In the genomic region with DNA sequence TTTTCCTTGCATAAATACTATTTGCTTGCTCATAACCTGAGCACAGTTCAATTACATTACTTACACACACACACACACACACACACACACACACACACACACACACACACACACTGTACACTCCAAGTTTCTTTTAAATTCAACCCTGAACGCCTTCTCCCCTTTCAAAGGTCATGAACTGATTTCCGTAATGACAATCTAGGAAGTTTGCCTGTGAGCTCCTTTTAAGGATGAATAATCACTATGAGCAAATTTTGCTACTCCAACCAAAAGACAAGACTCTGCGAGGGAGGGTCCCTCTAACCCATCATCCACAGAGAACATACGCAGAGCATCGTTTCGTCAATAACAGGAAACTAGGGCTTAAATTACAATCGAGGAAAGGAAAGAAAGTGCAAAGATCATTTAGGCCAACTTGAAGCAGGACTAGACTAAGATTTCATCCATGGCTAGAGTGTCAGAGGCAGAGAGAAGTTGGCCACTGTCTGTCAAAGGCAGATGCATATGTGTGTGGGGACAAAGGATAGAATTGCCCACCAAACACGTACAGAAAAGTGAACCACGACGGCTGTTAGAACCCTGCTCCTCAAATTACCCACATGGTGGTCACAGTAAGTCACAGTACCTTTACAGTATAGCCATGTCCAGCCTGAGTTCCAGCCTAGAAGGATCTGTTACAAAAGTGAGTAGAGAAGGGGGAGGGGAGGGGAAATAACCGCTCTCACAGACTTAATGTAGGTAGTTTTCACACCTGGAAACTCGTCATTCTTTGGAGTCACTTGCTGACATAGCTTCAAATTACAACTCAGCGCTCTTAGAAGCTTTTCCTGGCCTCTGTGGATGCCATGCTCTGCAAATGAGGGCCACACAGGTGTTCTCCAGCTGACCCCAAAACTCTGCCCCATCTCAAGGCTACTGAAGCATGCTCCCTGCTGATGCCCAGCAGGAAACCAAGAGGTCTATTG, we compare ENCODE assay signal across 9 mouse cellular contexts. TPM values are rescaled to one million over a fixed set of nuclear protein-coding genes. Genes with fewer than 3 reads are reported as not detected.
DNase-seq lines count a peak whose midpoint lies in the region; ATAC-seq lines count a peak whose summit lies in the region.
"Had no signal": no experiment of that assay in that cellular context is flagged by ENCODE, and none has a peak within 500 bp of the region (broad histone marks: within the 10 kb centered on the region; RNA-seq: fewer than 3 reads in every experiment).

No protein-coding gene starts in this region.

- H3K4me2 ChIP-seq in lung, embryonic 16.5 days (ENCODE audit: low read depth, low read length), result no peak overlapping the region; the same call in 1 of the 2 replicates
- H3K4me2 ChIP-seq in hindbrain, embryonic 12.5 days (replicated peaks), result no peak overlapping the region
- H3K4me2 ChIP-seq in neural tube, embryonic 15.5 days, result no peak overlapping the region

- no peak for ATAC-seq in lung, embryonic 16.5 days (ENCODE audit: low read depth)
- no peak for ATAC-seq in hindbrain, embryonic 12.5 days (ENCODE audit: low FRiP score)
- no peak for ATAC-seq in neural tube, embryonic 15.5 days (ENCODE audit: low FRiP score)

- H3K36me3 ChIP-seq in lung, embryonic 16.5 days (ENCODE audit: control insufficient read depth, insufficient read depth, low read length), result peaks cover 5% of the 10 kb centered on the region; the same call in 1 of the 2 replicates
- peaks cover 5% of the 10 kb centered on the region; the same call in 1 of the 2 replicates for H3K36me3 ChIP-seq in hindbrain, embryonic 12.5 days
- H3K36me3 ChIP-seq in neural tube, embryonic 15.5 days, result 0 out of 2 replicates have a peak, but pooled peaks cover 3% of the 10 kb centered on the region

- no peak overlapping the region for H3K9ac ChIP-seq in lung, embryonic 16.5 days (ENCODE audit: low read length)
- no peak overlapping the region for H3K9ac ChIP-seq in hindbrain, embryonic 12.5 days
- H3K9ac ChIP-seq in neural tube, embryonic 15.5 days (replicated peaks), result no peak overlapping the region

- H3K4me3 ChIP-seq in lung, embryonic 16.5 days (ENCODE audit: low read length), result no peak overlapping the region
- no peak overlapping the region for H3K4me3 ChIP-seq in hindbrain, embryonic 12.5 days
- no peak overlapping the region for H3K4me3 ChIP-seq in neural tube, embryonic 15.5 days (replicated peaks)

- intact Hi-C loops in heart, postnatal 14 days (cut with DNase I), result no loop called here

- H3K9me3 ChIP-seq in lung, embryonic 16.5 days (ENCODE audit: control insufficient read depth, low read length), result no peaks in the 10 kb centered on the region
- no peaks in the 10 kb centered on the region for H3K9me3 ChIP-seq in hindbrain, embryonic 12.5 days (replicated peaks)
- H3K9me3 ChIP-seq in neural tube, embryonic 15.5 days (replicated peaks), result no peaks in the 10 kb centered on the region

- H3K27me3 ChIP-seq in lung, embryonic 16.5 days (ENCODE audit: control insufficient read depth, insufficient read depth, low read depth, low read length), result no peaks in the 10 kb centered on the region
- no peaks in the 10 kb centered on the region for H3K27me3 ChIP-seq in hindbrain, embryonic 12.5 days
- H3K27me3 ChIP-seq in neural tube, embryonic 15.5 days (replicated peaks), result no peaks in the 10 kb centered on the region

- WGBS in lung, embryonic 16.5 days, result 23% methylated on average over 13 of the region's 13 CpGs
- 50% methylated on average over 13 of the region's 13 CpGs for WGBS in hindbrain, embryonic 12.5 days
- 51% methylated on average over 13 of the region's 13 CpGs for WGBS in neural tube, embryonic 15.5 days

- H3K27ac ChIP-seq in lung, embryonic 16.5 days (ENCODE audit: low read length), result peak overlapping the region; percentile 91
- H3K27ac ChIP-seq in hindbrain, embryonic 12.5 days, result peak overlapping the region; percentile 66
- H3K27ac ChIP-seq in neural tube, embryonic 15.5 days (replicated peaks), result peak overlapping the region; percentile 35

- DNase-seq in heart, adult 11 months, result peak; percentile 81
- no peak for DNase-seq in heart, postnatal 14 days
- no peak for DNase-seq in lung, postnatal 36 days
- DNase-seq in ovary, postnatal 10 days (ENCODE audit: low spot score), result no peak
- no peak for DNase-seq in urinary bladder, postnatal 14 days (ENCODE audit: low spot score)
- DNase-seq: cerebellum, adult 8-10 months had no signal

- peaks cover 63% of the 10 kb centered on the region for H3K4me1 ChIP-seq in lung, embryonic 16.5 days (replicated peaks; ENCODE audit: control insufficient read depth, insufficient read depth, low read length)
- peaks cover 21% of the 10 kb centered on the region for H3K4me1 ChIP-seq in hindbrain, embryonic 12.5 days
- peaks cover 43% of the 10 kb centered on the region for H3K4me1 ChIP-seq in neural tube, embryonic 15.5 days

RNA-seq across cellular contexts. Expression of a gene that starts 44.6 kb away (rescaled TPM):
- 100 to 1,000 TPM; 184 to 199 TPM for total RNA-seq in heart, postnatal 14 days (2021)
- polyA plus RNA-seq in lung, embryonic 16.5 days (2015; fragmentation: Nextera tagmentation; extraction: Ambion mirVana), result 296 and 297 TPM in 2 replicates
- 313 and 317 TPM in 2 replicates for polyA plus RNA-seq in hindbrain, embryonic 12.5 days (2016; fragmentation: Nextera tagmentation; extraction: Ambion mirVana)
- 454 and 487 TPM in 2 replicates for polyA plus RNA-seq in neural tube, embryonic 15.5 days (2015; fragmentation: Nextera tagmentation; extraction: Ambion mirVana)

Comparison
In these comparisons a context has a peak if more than half of its experiments do, and no peak if none do; other contexts are left out.
1. H3K27ac ChIP-seq: peak in every context shown above with its lines; median percentile 91 in lung, embryonic 16.5 days; 66 in hindbrain, embryonic 12.5 days; 35 in neural tube, embryonic 15.5 days.